Mouse (Mus musculus) urinary bladder, postnatal 36 days (tissue): Measurements from ENCODE around the gene Pdzd9.
A peak's percentile ranks its signal among the peaks of the same experiment; 100 is the strongest.
"Not testable (repeated sequence)": the region's sequence is repeated elsewhere in the genome, so short reads cannot be mapped to it uniquely, and the experiment has no call there.

Source experiments
- DNase-seq, 2 experiments: peaks; one replicate each; pipeline ENCODE4 v3.0.0; 2022; ENCODE audit warnings: low spot score in 2 of 2, mixed read lengths in 1 of 2

Gene Pdzd9

GRCm38 (mm10) chr7:120670153-120670875, at the start of gene Pdzd9:
Gene Pdzd9 (minus strand): TSS chr7:120670343.
- peak; percentile 60 to 71 for DNase-seq

DNA sequence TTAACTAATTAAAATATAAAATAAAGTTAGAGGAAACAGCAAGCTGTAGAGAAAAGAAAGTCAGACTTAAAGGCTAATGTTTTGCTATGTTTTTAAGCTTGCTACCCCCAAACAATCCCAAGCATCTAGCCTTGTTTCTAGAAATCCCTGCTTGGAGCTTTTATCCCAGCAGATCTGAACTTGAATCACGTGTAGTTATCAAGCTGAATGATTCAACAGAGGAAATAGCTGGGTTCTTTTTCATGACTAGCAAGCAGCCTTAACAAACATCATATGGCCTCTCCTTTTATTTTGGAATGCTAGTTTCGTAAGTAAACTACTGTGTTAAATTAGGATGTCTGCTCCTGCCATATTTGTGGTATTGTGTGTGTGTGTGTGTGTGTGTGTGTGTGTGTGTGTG, 47.1 kb upstream of the Pdzd9 start:
- no peak for DNase-seq

DNA sequence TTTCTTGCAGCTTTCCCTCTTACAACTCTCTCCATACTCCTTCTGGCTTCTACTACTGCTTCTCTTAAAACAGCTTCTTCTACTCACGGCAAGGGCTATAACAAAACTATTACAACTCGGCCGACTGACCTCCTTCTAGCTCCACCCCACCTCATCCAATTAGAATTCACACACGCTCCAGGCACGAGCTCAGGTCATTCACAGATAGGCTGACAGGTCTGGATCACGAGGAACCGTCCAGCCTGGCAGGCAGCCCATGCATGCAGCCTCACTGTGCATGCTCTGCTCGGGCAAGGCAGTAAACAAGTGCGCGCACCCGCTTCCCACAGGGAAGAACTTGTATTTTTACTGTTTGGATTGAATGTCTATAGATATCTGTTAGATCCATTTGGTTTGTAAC, 43.8 kb upstream of the Pdzd9 start:
- DNase-seq: not testable (repeated sequence)

- no peak for DNase-seq
These were observed 43.1 kb upstream of the Pdzd9 start for GRCm38 (mm10) chr7:120713225-120713624.

DNA sequence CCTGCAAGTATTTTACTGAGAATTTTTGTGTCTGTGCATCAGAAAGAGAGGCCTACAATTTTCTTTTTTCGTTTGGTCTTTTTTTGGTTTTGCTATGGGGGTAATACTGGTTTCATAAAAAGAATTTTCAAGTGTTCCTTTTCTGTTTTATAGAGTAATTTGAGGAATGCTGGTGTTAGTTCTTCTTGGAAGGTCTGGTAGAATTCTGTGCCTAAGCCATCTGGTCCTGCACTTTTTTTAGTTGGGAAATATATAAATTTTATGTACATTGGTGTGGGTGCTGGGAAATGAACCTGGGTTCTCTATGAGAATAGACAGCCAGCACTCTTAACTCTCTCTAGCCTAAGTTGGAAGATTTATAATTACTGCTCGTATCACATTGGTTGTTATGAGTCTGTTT, 41.9 kb upstream of the Pdzd9 start:
- no peak for DNase-seq

GRCm38 (mm10) chr7:120703888-120704287, 33.7 kb upstream of the Pdzd9 start:
- no peak for DNase-seq

DNA sequence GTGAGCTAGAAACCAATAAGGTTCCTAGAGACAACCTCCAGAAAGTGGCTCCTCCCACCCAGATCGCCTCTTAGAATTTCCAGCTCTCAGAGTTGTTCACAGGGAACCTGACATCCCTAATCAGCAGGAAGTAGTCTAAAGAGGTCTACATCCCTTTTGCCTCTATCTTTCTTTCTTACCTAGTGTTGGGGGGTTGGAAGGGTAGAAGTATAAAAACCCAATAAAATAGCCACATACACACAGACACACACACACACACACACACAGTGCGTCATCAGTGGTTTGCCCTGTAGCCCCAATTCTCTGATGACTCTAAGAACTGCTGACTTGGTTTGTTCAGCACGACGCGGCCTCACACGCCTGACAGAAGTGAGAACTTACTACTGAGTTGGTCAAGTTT, 29.4 kb upstream of the Pdzd9 start:
- DNase-seq: no peak

DNA sequence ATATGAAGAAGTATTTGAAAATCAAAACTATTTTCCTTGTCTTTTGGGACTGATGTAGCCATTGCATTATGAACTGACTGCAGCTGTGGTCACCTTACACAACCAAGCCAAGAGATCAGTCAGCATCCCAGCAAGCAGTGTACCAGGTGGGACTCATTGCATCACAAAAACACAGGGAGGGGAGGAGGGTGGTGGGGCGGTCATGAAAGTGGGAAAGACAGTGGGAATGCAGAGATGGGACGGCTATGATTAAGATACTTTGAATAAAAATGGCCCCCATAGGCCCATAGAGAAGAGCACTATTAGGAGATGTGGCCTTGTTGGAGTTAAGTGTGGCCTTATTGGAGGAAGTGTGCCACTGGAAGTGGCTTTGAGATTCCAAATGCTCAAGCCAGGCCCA, 26.2 kb upstream of the Pdzd9 start:
- DNase-seq: no peak

- no peak for DNase-seq
These were observed 25.5 kb upstream of the Pdzd9 start for GRCm38 (mm10) chr7:120695641-120696040.

- DNase-seq: no peak
These were observed 25.1 kb upstream of the Pdzd9 start for GRCm38 (mm10) chr7:120695196-120695595.

DNA sequence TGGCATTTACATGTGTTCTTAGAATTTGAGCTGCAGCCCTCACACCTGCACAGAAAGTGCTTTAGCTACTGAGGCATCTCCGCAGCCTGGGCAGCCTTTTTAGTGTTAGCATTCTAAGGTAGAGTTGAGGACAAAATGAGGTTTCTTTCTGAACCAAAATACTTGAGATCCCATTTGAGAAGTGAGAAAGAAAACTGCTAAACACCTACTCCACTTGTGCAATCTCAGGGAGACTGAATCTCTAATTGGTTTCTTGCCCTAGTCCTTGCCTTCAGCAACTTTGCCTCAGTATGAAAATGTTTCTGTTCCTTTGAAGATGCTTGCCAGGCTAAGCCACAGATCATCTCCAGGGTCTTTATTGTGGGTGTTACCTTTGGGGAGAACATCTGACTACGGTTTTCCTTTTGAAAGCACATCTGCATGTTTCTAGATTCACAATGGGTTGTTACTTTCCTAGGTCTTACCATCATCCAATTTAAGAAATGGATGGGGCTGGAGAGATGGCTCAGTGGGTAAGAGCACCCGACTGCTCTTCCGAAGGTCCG, 23.8 kb upstream of the Pdzd9 start:
- no peak for DNase-seq

- DNase-seq: no peak
These were observed 20.5 kb upstream of the Pdzd9 start for GRCm38 (mm10) chr7:120690634-120691033.

- no peak for DNase-seq
These were observed 15.1 kb upstream of the Pdzd9 start for GRCm38 (mm10) chr7:120685227-120685626.

GRCm38 (mm10) chr7:120684731-120685161, 14.6 kb upstream of the Pdzd9 start:
- DNase-seq: no peak

GRCm38 (mm10) chr7:120682002-120682401, 11.9 kb upstream of the Pdzd9 start:
- DNase-seq: no peak

DNA sequence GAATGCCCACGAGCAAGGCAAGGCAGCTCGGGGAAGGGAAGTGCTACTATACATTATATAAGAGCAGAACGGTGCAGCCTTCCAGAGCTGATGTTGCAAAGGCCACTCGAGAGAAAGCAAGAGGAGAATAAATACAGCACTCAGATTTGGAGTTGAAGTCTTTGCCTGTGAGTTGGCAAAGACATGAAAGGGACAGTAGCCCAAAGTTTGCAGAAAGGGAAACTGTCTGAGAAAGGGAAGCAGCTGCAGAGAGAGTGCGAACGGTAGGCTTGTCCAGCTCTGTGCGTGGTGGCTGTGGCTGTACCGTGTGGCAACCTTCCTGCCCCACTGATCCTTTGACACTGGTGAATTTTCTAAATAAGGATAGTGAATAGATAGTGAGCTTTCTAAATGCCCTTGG, 8.9 kb upstream of the Pdzd9 start:
- no peak for DNase-seq

GRCm38 (mm10) chr7:120677764-120678531, 7.8 kb upstream of the Pdzd9 start:
- DNase-seq: peak; percentile 27 to 32

GRCm38 (mm10) chr7:120677001-120677643, 7.0 kb upstream of the Pdzd9 start, which contains the start of gene Mosmo:
Gene Mosmo (plus strand): TSS chr7:120677618.
- DNase-seq: peak; percentile 40 to 62

GRCm38 (mm10) chr7:120671271-120671670, 1.1 kb upstream of the Pdzd9 start:
- no peak for DNase-seq

DNA sequence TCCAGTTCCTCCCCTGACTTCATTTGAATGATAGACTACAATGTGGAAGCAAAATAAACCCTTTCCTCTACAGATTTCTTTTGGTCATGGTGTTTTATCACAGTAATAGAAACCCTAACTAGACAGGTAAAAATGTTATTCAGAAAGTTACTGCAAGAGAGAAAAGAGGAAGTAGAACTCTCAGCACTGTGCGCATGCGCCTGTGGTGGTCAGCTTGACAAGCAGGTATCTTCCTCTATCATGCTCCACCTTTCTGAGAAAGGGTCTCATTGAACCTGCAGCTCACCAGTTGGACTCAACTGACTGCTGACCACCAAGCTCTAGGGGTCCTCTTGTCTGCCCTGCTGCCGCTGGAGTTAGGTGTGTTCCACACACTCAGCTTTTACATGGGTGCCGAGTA, 8.1 kb downstream of the Pdzd9 start:
- DNase-seq: no peak

DNA sequence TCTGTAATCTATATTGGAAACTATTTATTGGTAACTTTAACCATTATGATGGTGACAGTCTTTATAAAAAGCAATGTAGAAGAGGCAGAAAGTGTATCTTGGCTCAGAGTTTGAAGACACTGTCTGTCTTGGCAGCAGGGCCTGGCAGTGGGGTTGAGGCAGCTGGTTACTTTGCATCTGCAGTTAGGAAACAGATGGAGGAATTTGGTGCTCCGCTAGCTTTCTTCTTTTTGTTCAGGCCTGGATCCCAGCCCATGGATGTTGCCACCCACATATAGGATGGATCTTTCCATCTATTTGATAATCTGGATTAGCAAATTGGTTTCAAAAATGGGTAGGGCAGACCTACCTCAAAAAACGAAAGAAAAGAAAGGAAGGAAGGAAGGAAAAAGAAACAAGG, 22.3 kb downstream of the Pdzd9 start:
- no peak for DNase-seq

DNA sequence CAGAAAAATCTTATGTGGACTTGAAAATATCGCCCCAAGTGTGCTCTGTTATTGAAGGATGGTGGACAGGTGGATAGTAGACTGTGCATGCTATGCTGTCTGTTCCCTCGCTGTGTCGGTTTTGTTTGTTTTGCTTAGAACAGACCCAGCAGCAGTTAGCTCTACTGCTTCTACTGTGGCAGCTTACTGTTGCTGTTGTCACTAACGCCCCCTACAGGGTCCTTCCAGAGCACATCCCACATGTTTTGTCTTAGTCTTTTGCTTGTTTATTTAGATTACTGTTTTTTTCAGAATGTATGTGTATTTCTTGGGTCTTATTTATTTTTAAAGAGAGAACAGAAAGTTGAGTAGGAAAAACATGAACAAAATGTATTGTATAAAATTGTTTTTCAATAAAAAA, 26.9 kb downstream of the Pdzd9 start:
- DNase-seq: no peak
